Mouse (Mus musculus) intestine, embryonic 15.5 days (tissue): Measurements from ENCODE around the gene Mxd1. TPM values are rescaled to one million over a fixed set of nuclear protein-coding genes. Genes with fewer than 3 reads are reported as not detected.
A peak's percentile ranks its signal among the peaks of the same experiment; 100 is the strongest.

Source experiments
- ATAC-seq: fragments of 200-750 bp; cut with Nextera tagmentation; 2 replicates; pipeline ENCODE4 v1.8.0; 2017; ENCODE audit warnings: moderate TSS enrichment, moderate library complexity
- H3K27ac ChIP-seq: fragments of 300-500 bp; sonication (generic); 2 replicates; pipeline ENCODE4 v1.5.1; 2015; ENCODE audit warnings: mild to moderate bottlenecking, inconsistent platforms
- H3K27me3 ChIP-seq: fragments of 300-500 bp; sonication (generic); replicated peaks from 2 replicates; pipeline ENCODE4 v1.6.1; 2015; ENCODE audit warnings: inconsistent platforms
- H3K36me3 ChIP-seq: fragments of 300-500 bp; sonication (generic); 2 replicates; pipeline ENCODE4 v1.6.1; 2015; ENCODE audit warnings: inconsistent platforms
- H3K4me1 ChIP-seq: fragments of 300-500 bp; sonication (generic); replicated peaks from 2 replicates; pipeline ENCODE4 v1.6.1; 2015; ENCODE audit warnings: inconsistent platforms
- H3K4me2 ChIP-seq: fragments of 300-500 bp; sonication (generic); replicated peaks from 2 replicates; pipeline ENCODE4 v1.6.1; 2015; ENCODE audit warnings: mild to moderate bottlenecking, inconsistent platforms
- H3K4me3 ChIP-seq: fragments of 300-500 bp; sonication (generic); replicated peaks from 2 replicates; pipeline ENCODE4 v1.5.1; 2015; ENCODE audit warnings: inconsistent platforms
- H3K9ac ChIP-seq: fragments of 300-500 bp; sonication (generic); 2 replicates; pipeline ENCODE4 v1.6.1; 2015; ENCODE audit warnings: inconsistent platforms
- H3K9me3 ChIP-seq: fragments of 300-500 bp; sonication (generic); 2 replicates; pipeline ENCODE4 v1.6.1; 2016; ENCODE audit warnings: inconsistent platforms
- WGBS: fragments of 180-500 bp; shearing (Covaris S2); methylation state at CpG from one replicate; pipeline ENCODE4 v1.1.7; 2015; 5-methylcytosine and 5-hydroxymethylcytosine counted together
- polyA plus RNA-seq: library from polyadenylated mRNA; unstranded; fragments of >200 nt; fragmentation: Nextera tagmentation; extraction: Ambion mirVana; gene quantifications from 2 replicates; pipeline ENCODE4 v1.2.1, GENCODE M21; 2015

Gene Mxd1
- polyA plus RNA-seq, 1 experiment from 2014 or later = 13.8 TPM

DNA sequence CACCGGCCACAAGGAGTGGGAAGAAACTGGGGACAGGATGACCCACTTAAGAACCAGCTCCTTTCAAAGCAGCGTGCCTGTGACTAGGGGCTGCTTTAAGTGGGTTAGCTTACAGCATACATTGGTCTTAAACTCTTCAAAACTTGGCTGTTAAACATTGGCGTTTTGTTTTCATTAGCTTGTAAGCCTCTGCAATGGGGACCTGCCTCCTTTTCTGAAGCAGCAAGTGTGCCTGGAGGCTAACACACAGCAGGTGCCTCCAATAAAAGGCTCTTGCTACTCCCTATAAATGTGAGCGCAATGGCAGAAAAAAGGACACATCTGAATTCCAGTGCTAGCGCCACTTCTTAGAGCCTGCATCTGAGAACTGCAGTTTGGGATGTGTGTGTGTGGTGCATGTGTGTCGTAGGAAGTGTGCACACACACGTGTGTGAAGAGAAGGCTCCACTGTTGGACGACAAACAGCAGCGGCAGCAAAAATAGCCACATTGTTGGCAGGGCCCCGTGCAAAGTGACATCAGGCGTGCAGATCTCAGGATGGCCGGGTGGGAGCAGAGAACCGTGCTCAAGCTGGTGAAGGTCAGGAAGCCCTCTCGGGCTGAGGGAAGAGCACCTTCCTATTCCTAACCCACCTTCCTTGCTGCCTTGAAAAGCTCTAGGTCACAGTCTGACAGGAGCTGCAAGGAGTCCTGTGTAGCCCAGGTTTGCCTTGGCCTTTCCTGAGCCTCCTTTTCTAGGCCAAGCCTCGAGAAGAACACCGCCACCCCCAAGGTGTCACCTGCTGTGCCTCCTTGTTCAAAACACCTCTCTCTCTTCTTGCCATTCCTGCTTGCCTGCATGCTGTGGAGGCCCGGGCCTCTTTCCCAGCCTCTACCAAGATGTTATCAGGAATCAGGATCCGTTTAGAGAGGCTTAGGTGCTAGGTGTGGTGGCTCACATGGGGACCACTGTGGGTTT lies 44.6 kb downstream of the Mxd1 start:
- H3K4me3 ChIP-seq = no peak overlapping the region
- WGBS = 65% methylated on average over 18 of the region's 18 CpGs
- H3K27me3 ChIP-seq = no peaks in the 10 kb centered on the region
- ATAC-seq = no peak
- H3K9me3 ChIP-seq = no peaks in the 10 kb centered on the region
- no peaks in the 10 kb centered on the region for H3K36me3 ChIP-seq
- H3K4me2 ChIP-seq = no peak overlapping the region
- H3K4me1 ChIP-seq = no peaks in the 10 kb centered on the region
- H3K27ac ChIP-seq = no peak overlapping the region
- H3K9ac ChIP-seq = no peak overlapping the region

DNA sequence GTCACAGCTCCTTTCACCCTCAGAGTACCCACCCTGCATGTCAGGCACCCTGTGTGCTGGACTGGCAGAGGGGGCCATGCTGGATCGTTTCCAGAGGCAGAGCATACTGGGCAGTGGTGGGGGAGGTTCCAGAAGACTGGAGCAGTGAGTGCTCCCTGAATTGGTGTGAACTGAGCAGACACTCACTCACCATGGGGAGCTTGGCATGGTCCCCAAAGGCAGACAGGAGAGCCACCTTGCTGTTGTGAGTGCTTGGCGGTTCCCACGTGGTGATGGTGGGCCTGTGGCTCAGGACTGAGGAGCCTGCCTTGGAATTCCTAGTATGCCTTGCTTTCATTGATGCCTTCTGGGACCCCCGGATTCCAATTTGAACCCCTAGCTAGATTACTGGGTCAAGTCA lies 45.8 kb downstream of the Mxd1 start:
- no peaks in the 10 kb centered on the region for H3K36me3 ChIP-seq
- ATAC-seq = no peak
- H3K9ac ChIP-seq = no peak overlapping the region
- no peak overlapping the region for H3K4me3 ChIP-seq
- H3K9me3 ChIP-seq = no peaks in the 10 kb centered on the region
- H3K4me1 ChIP-seq = no peaks in the 10 kb centered on the region
- no peaks in the 10 kb centered on the region for H3K27me3 ChIP-seq
- 84% methylated on average over 4 of the region's 4 CpGs for WGBS
- no peak overlapping the region for H3K27ac ChIP-seq
- H3K4me2 ChIP-seq = no peak overlapping the region

DNA sequence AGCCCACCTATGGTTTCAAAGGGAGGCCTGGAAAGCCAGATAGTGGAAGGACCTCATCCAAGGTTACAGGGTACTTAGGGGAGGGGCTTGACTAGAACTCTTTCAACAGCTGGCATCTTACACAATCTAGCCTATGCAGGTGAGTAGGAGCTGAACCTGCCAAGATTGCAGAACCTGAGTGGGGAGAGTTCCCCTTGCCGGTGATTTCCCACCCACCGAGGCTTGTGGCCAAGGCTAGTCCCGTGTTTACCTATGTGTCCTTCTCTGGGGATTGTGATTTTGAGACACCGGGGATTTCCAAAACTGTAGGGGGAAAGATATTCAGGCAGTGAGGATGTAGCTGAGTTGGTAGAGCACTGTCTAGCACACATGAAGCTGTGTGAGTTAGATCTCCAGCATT lies 53.7 kb downstream of the Mxd1 start:
- no peak overlapping the region for H3K4me3 ChIP-seq
- no peaks in the 10 kb centered on the region for H3K9me3 ChIP-seq
- H3K9ac ChIP-seq = no peak overlapping the region
- no peaks in the 10 kb centered on the region for H3K27me3 ChIP-seq
- H3K27ac ChIP-seq = no peak overlapping the region
- WGBS = 91% methylated on average over 4 of the region's 4 CpGs
- no peaks in the 10 kb centered on the region for H3K36me3 ChIP-seq
- no peaks in the 10 kb centered on the region for H3K4me1 ChIP-seq
- no peak overlapping the region for H3K4me2 ChIP-seq
- no peak for ATAC-seq

DNA sequence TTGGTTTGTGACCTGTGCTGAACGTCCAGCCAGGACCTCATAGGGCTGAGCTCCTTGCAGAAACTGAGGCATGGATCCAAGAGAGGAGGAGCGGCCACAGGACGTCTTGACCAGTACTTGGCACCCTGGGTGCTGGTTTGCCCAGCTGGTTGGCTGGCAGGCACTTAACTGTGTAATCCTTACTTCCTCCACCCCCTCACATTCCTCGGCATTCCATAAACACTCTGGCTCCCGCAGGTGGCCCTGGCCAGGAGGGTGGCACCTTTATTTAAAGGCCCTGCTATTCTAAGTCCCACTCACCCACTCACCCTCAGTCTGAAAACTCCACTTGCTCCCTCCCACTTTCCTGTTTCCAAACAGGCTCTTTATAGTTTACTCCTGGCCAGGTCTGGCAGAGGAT lies 58.2 kb downstream of the Mxd1 start:
- WGBS = 41% methylated on average over 5 of the region's 5 CpGs
- no peak overlapping the region for H3K4me2 ChIP-seq
- no peaks in the 10 kb centered on the region for H3K4me1 ChIP-seq
- no peak overlapping the region for H3K9ac ChIP-seq
- no peak overlapping the region for H3K27ac ChIP-seq
- H3K9me3 ChIP-seq = no peaks in the 10 kb centered on the region
- H3K4me3 ChIP-seq = no peak overlapping the region
- no peaks in the 10 kb centered on the region for H3K36me3 ChIP-seq
- H3K27me3 ChIP-seq = no peaks in the 10 kb centered on the region
- no peak for ATAC-seq

DNA sequence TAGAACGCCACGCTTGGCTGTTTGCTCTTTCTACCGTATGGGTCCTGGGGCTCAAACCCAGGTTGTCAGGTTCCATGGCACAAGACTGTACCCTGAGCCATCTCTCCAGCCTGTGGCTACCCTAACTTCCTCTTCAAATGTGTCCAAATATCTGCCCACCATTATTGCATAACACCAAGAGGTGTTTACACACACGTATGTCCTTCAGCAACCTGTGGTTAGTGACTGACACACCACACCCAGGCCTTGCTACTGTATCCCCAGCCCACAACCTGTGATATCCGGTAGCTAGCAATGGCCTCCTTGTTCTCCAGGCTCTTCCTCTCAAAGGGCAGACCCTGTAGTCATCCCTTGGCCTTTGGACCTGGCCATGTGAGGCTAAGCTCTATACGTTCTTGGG lies 59.7 kb downstream of the Mxd1 start:
- no peak overlapping the region for H3K4me2 ChIP-seq
- H3K36me3 ChIP-seq = no peaks in the 10 kb centered on the region
- H3K27me3 ChIP-seq = no peaks in the 10 kb centered on the region
- H3K4me1 ChIP-seq = no peaks in the 10 kb centered on the region; the same call in 1 of the 2 replicates
- H3K9ac ChIP-seq = no peak overlapping the region
- no peaks in the 10 kb centered on the region for H3K9me3 ChIP-seq
- no peak overlapping the region for H3K27ac ChIP-seq
- H3K4me3 ChIP-seq = no peak overlapping the region
- 0 out of 2 replicates have a peak, but pooled peaks have one; percentile 24 for ATAC-seq
- WGBS = 89% methylated on average over 6 of the region's 6 CpGs

DNA sequence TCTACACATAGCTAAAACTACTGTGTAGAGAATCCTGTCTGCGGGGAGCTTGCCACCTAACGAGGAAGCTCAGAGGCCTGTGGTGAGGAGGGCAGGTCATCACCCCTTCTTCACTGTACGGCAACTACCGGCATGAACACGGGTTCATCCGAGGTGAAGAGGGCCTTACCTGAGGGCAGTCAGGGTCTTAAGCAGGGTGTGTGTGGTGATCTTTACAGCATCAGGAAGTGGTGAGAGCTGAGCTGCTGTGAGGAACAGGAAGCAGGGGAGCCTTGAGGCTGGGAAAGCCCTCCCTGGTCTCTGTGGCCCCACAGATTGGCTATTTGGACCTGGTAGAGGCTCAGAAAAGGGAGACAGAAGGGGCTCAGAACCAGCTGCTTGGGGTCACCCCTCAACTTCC lies 61.5 kb downstream of the Mxd1 start:
- no peaks in the 10 kb centered on the region for H3K36me3 ChIP-seq
- H3K4me1 ChIP-seq = no peaks in the 10 kb centered on the region; the same call in 1 of the 2 replicates
- H3K27ac ChIP-seq = no peak overlapping the region
- no peak overlapping the region for H3K4me2 ChIP-seq
- no peak overlapping the region for H3K4me3 ChIP-seq
- no peak overlapping the region for H3K9ac ChIP-seq
- H3K27me3 ChIP-seq = no peaks in the 10 kb centered on the region
- H3K9me3 ChIP-seq = no peaks in the 10 kb centered on the region
- ATAC-seq = no peak
- 71% methylated on average over 6 of the region's 6 CpGs for WGBS

DNA sequence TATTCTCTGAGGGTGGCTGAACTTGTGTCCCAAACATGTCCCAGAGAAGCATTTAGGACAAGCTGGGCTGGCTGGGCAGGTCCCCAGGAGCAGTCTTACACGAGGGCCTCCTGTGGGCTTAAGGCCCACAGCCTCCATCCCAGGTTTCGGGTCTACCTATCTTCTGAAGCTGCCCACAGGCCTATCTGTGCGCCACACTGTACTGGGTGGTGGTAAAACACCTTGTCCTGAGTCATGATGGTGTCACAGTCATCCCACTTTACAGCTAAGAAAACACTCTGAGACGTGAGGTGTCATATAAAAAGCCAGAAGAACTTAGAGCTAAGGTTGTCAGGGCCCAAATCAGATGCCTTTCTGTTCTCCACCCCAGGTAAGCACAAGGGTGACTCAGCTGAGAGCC lies 62.7 kb downstream of the Mxd1 start:
- Histone ChIP-seq H3K4me1 (no peaks in the 10 kb centered on the region; the same call in 1 of the 2 replicates), H3K27ac (no peak overlapping the region), H3K9me3 (no peaks in the 10 kb centered on the region), H3K4me2 (no peak overlapping the region), H3K36me3 (no peaks in the 10 kb centered on the region), H3K27me3 (no peaks in the 10 kb centered on the region), H3K4me3 (no peak overlapping the region), H3K9ac (no peak overlapping the region)
- WGBS = 76% methylated on average over 4 of the region's 4 CpGs
- ATAC-seq = no peak

DNA sequence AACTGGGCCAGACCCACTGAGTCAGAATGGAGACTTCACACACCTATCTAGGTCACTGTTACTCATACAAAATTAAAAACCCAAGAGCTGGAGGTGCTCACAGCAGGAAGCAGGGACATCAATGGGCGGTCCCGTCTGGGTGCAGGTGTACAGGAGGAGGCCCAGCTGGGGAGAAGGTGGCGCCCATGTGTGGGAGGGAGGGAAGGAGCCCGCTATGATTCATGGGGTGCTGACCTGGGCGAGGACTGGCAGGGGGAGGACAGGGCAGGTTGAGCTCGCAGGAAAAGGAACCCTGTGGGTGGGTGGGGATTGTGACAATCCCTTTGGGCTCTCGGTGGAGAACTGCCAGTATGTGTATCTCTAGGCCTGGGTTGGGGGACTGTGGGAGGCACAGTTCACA lies 63.7 kb downstream of the Mxd1 start:
- Histone ChIP-seq H3K36me3 (no peaks in the 10 kb centered on the region), H3K9me3 (no peaks in the 10 kb centered on the region), H3K9ac (no peak overlapping the region), H3K4me1 (peaks cover under 1% of the 10 kb centered on the region), H3K4me3 (no peak overlapping the region), H3K27ac (no peak overlapping the region), H3K4me2 (no peak overlapping the region), H3K27me3 (no peaks in the 10 kb centered on the region)
- 49% methylated on average over 7 of the region's 7 CpGs for WGBS
- ATAC-seq = peak; percentile 86

DNA sequence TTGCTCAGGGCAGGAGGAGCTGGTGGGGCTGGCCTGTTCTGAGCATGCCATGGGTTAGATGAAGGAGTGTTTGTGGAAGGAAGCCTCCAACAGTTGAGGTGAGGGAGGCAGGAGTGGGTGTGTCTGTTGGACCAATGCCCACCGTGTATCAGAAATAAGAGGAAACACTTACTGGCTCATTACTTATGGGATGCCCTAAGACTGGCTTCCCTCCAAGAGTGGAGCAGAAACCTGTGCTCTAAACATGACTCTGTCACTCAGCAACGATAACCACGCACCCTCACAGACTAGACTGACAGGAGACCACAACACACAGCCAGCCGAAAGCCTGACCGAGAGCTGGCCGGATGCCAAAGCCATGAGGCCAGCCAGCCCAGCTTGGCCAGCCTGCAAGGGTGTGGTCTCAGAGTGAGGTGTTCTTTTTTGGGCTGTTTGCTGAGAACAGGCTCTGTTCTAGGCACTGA lies 69.0 kb downstream of the Mxd1 start:
- Histone ChIP-seq H3K9me3 (no peaks in the 10 kb centered on the region), H3K36me3 (no peaks in the 10 kb centered on the region), H3K4me3 (no peak overlapping the region), H3K27me3 (no peaks in the 10 kb centered on the region), H3K9ac (no peak overlapping the region), H3K4me2 (no peak overlapping the region), H3K4me1 (peaks cover 18% of the 10 kb centered on the region), H3K27ac (no peak overlapping the region)
- WGBS = 21% methylated on average over 6 of the region's 6 CpGs
- peak; percentile 67 for ATAC-seq

DNA sequence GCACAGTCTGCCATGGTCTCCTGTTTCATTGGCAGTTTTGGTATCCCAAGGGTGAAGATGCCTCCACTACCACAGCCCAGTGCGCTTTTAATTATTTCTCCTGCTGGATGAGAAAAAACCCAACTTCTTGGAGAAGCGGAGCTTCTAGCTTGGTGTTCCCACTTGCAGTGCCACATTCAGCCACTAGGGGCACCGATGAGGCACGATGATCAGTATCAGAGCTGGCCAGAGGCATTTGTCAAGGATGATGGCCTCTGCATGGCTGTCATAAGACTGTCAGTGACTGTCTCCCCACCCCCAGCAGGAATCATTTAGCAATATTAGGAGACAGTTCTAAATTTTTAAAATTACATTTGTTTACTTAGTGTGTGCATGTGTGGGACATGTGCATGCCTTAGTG lies 69.8 kb downstream of the Mxd1 start:
- Histone ChIP-seq H3K4me1 (peaks cover 21% of the 10 kb centered on the region), H3K4me2 (no peak overlapping the region), H3K9ac (no peak overlapping the region), H3K27me3 (no peaks in the 10 kb centered on the region), H3K9me3 (no peaks in the 10 kb centered on the region), H3K27ac (no peak overlapping the region), H3K4me3 (no peak overlapping the region), H3K36me3 (no peaks in the 10 kb centered on the region)
- ATAC-seq = 0 out of 2 replicates have a peak, but pooled peaks have one; percentile 18
- 22% methylated on average over 4 of the region's 4 CpGs for WGBS

DNA sequence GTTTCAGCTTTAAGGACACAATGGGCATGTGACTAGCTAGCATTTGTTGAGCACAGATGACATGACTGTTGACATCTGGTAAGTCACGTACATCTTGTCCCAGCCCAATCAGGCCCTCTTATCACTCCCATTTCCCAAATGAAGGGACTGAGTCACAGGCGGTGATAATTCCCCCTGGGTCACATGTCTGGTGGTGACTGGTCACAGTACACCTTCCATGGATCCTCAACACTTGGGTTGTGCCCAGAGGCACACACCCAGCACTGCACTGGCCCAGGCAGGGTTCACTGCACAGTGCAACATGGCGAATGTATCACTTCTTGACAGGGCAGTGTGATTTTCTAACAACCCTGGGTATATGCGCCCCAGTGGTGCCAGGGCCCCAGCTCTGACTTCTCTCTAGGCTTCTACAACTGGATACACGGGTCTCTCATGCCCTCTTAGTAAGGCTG lies 70.2 kb downstream of the Mxd1 start:
- Histone ChIP-seq H3K4me1 (peaks cover 21% of the 10 kb centered on the region), H3K36me3 (no peaks in the 10 kb centered on the region), H3K4me2 (no peak overlapping the region), H3K27me3 (no peaks in the 10 kb centered on the region), H3K27ac (no peak overlapping the region), H3K9ac (no peak overlapping the region), H3K9me3 (no peaks in the 10 kb centered on the region), H3K4me3 (no peak overlapping the region)
- WGBS = 78% methylated on average over 5 of the region's 5 CpGs
- peak; percentile 21; the same call in 1 of the 2 replicates for ATAC-seq
